25 mouse cellular contexts compared by ENCODE assay signal in genomic region chr8:60842388-60842787, GRCm38 (mm10). TPM values are rescaled to one million over a fixed set of nuclear protein-coding genes. Genes with fewer than 3 reads are reported as not detected.
DNase-seq lines count a peak whose midpoint lies in the region; ATAC-seq and TF ChIP-seq lines count a peak whose summit lies in the region.
"Had no signal": no experiment of that assay in that cellular context is flagged by ENCODE, and none has a peak within 500 bp of the region (broad histone marks: within the 10 kb centered on the region; RNA-seq: fewer than 3 reads in every experiment).

No protein-coding gene starts in this region.

- H3K9ac ChIP-seq in stomach, postnatal 0 days (ENCODE audit: low read length): no peak overlapping the region
- H3K9ac ChIP-seq in neural tube, embryonic 15.5 days (replicated peaks): no peak overlapping the region
- H3K9ac ChIP-seq in kidney, embryonic 14.5 days (ENCODE audit: low read depth, low read length): no peak overlapping the region
- H3K9ac ChIP-seq: embryonic facial prominence, embryonic 12.5 days; embryonic facial prominence, embryonic 15.5 days; forebrain, embryonic 12.5 days; forebrain, embryonic 15.5 days; hindbrain, embryonic 12.5 days; hindbrain, embryonic 15.5 days had no signal

- H3K27ac ChIP-seq in stomach, postnatal 0 days (replicated peaks): peak overlapping the region; percentile 70
- H3K27ac ChIP-seq in neural tube, embryonic 15.5 days (replicated peaks): no peak overlapping the region
- H3K27ac ChIP-seq in kidney, embryonic 14.5 days (ENCODE audit: low read depth, low read length): no peak overlapping the region
- H3K27ac ChIP-seq: embryonic facial prominence, embryonic 12.5 days; embryonic facial prominence, embryonic 15.5 days; forebrain, embryonic 12.5 days; forebrain, embryonic 15.5 days; heart, adult 2 months; hindbrain, embryonic 12.5 days; hindbrain, embryonic 15.5 days had no signal

- no peak for TF ChIP-seq CTCF in stomach, postnatal 0 days (IDR thresholded peaks at IDR 0.05; ENCODE audit: low read depth)

- H3K36me3 ChIP-seq in stomach, postnatal 0 days (ENCODE audit: control insufficient read depth, insufficient read depth, low read length): no peaks in the 10 kb centered on the region
- no peaks in the 10 kb centered on the region for H3K36me3 ChIP-seq in neural tube, embryonic 15.5 days
- no peaks in the 10 kb centered on the region for H3K36me3 ChIP-seq in kidney, embryonic 14.5 days (ENCODE audit: control insufficient read depth, insufficient read depth, low read length)
- H3K36me3 ChIP-seq: embryonic facial prominence, embryonic 12.5 days; embryonic facial prominence, embryonic 15.5 days; forebrain, embryonic 12.5 days; forebrain, embryonic 15.5 days; G1E; hindbrain, embryonic 12.5 days; hindbrain, embryonic 15.5 days had no signal

- H3K27me3 ChIP-seq in stomach, postnatal 0 days (ENCODE audit: control insufficient read depth, insufficient read depth, low read length): no peaks in the 10 kb centered on the region
- H3K27me3 ChIP-seq in neural tube, embryonic 15.5 days (replicated peaks): no peaks in the 10 kb centered on the region
- H3K27me3 ChIP-seq in kidney, embryonic 14.5 days (ENCODE audit: control insufficient read depth, insufficient read depth, low read length): no peaks in the 10 kb centered on the region
- H3K27me3 ChIP-seq: embryonic facial prominence, embryonic 12.5 days; embryonic facial prominence, embryonic 15.5 days; forebrain, embryonic 12.5 days; forebrain, embryonic 15.5 days; hindbrain, embryonic 12.5 days; hindbrain, embryonic 15.5 days; Patski had no signal

- no peak overlapping the region for H3K4me3 ChIP-seq in stomach, postnatal 0 days (ENCODE audit: low read depth, low read length)
- no peak overlapping the region for H3K4me3 ChIP-seq in neural tube, embryonic 15.5 days (replicated peaks)
- H3K4me3 ChIP-seq in kidney, embryonic 14.5 days (ENCODE audit: low read length): no peak overlapping the region
- H3K4me3 ChIP-seq: embryonic facial prominence, embryonic 12.5 days; embryonic facial prominence, embryonic 15.5 days; forebrain, embryonic 12.5 days; forebrain, embryonic 15.5 days; heart, adult 2 months; hindbrain, embryonic 12.5 days; hindbrain, embryonic 15.5 days had no signal

- peak; percentile 44 for DNase-seq in urinary bladder, postnatal 14 days (ENCODE audit: low spot score)
- DNase-seq in urinary bladder, adult 2 months (ENCODE audit: low spot score): no peak
- DNase-seq in R1 (ENCODE audit: low read depth, low spot score): peak; percentile 25
- peak; percentile 75 for DNase-seq in gonadal fat pad, adult 2 months (ENCODE audit: low read depth)
- no peak for DNase-seq in stomach, postnatal 0 days (ENCODE audit: low spot score)
- no peak for DNase-seq in embryo, embryonic 9.5 days (ENCODE audit: extremely low spot score)
- DNase-seq: adrenal gland, postnatal 10 days; adrenal gland, postnatal 36 days; cerebellum, adult 18-20 months; cerebellum, adult 9-10 months; cerebellum, postnatal 14 days; gastrocnemius, postnatal 25 days; heart, adult 2 months had no signal

- H3K9me3 ChIP-seq in stomach, postnatal 0 days (ENCODE audit: control insufficient read depth, low read length): no peaks in the 10 kb centered on the region
- no peaks in the 10 kb centered on the region for H3K9me3 ChIP-seq in neural tube, embryonic 15.5 days (replicated peaks)
- H3K9me3 ChIP-seq in kidney, embryonic 14.5 days (ENCODE audit: control insufficient read depth, low read length): no peaks in the 10 kb centered on the region
- H3K9me3 ChIP-seq: embryonic facial prominence, embryonic 12.5 days; embryonic facial prominence, embryonic 15.5 days; forebrain, embryonic 12.5 days; forebrain, embryonic 15.5 days; G1E; hindbrain, embryonic 12.5 days; hindbrain, embryonic 15.5 days had no signal

- H3K4me2 ChIP-seq in stomach, postnatal 0 days (replicated peaks; ENCODE audit: low read depth): no peak overlapping the region
- H3K4me2 ChIP-seq in neural tube, embryonic 15.5 days: no peak overlapping the region
- H3K4me2 ChIP-seq in kidney, embryonic 14.5 days (replicated peaks; ENCODE audit: low read depth, low read length): no peak overlapping the region
- H3K4me2 ChIP-seq: embryonic facial prominence, embryonic 12.5 days; embryonic facial prominence, embryonic 15.5 days; forebrain, embryonic 12.5 days; forebrain, embryonic 15.5 days; heart, embryonic 11.5 days; hindbrain, embryonic 12.5 days; hindbrain, embryonic 15.5 days had no signal

- no peaks in the 10 kb centered on the region for H3K4me1 ChIP-seq in stomach, postnatal 0 days (replicated peaks; ENCODE audit: control insufficient read depth, insufficient read depth)
- no peaks in the 10 kb centered on the region for H3K4me1 ChIP-seq in neural tube, embryonic 15.5 days
- no peaks in the 10 kb centered on the region for H3K4me1 ChIP-seq in kidney, embryonic 14.5 days (ENCODE audit: control insufficient read depth, insufficient read depth, low read length)
- H3K4me1 ChIP-seq: embryonic facial prominence, embryonic 12.5 days; embryonic facial prominence, embryonic 15.5 days; forebrain, embryonic 12.5 days; forebrain, embryonic 15.5 days; hindbrain, embryonic 12.5 days; hindbrain, embryonic 15.5 days had no signal

- no peak for TF ChIP-seq EP300 in stomach, postnatal 0 days (optimal IDR thresholded peaks at IDR 0.05)

- ATAC-seq in stomach, postnatal 0 days (ENCODE audit: low FRiP score, low TSS enrichment): no peak
- no peak for ATAC-seq in neural tube, embryonic 15.5 days (ENCODE audit: low FRiP score)
- ATAC-seq in kidney, embryonic 14.5 days (ENCODE audit: low FRiP score, low TSS enrichment): no peak
- ATAC-seq: CD4-positive, CD25-positive, alpha-beta regulatory T cell, adult 4 months; forebrain, embryonic 15.5 days; Patski had no signal

- 51% methylated on average over 6 of the region's 6 CpGs for WGBS in stomach, postnatal 0 days
- WGBS in neural tube, embryonic 15.5 days: 79% methylated on average over 6 of the region's 6 CpGs
- WGBS in kidney, embryonic 14.5 days: 80% methylated on average over 6 of the region's 6 CpGs

RNA-seq across cellular contexts. Expression of gene Hpf1, which starts 47.8 kb away (rescaled TPM):
- 24.7 and 28.8 TPM in 2 replicates for polyA plus RNA-seq in urinary bladder, adult 2 months (2012; rRNA removed)
- 8.4 and 9.1 TPM in 2 replicates for polyA plus RNA-seq in gonadal fat pad, adult 2 months (2012; rRNA removed)
- polyA plus RNA-seq in stomach, postnatal 0 days (2015; fragmentation: Nextera tagmentation; extraction: Ambion mirVana): 43.8 and 47.0 TPM in 2 replicates
- polyA plus RNA-seq in neural tube, embryonic 15.5 days (2015; fragmentation: Nextera tagmentation; extraction: Ambion mirVana): 109 and 115 TPM in 2 replicates
- 102 and 126 TPM in 2 replicates for polyA plus RNA-seq in kidney, embryonic 14.5 days (2014; fragmentation: Nextera tagmentation; extraction: Ambion mirVana)

Comparison
In these comparisons a context has a peak if more than half of its experiments do, and no peak if none do; other contexts are left out.
1. DNase-seq: peak in urinary bladder, postnatal 14 days (single experiment), R1 (single experiment) and gonadal fat pad, adult 2 months (single experiment); none in urinary bladder, adult 2 months (single experiment), stomach, postnatal 0 days (single experiment) and embryo, embryonic 9.5 days (single experiment).